Mouse (Mus musculus) skeletal muscle tissue, adult 2 months (tissue): ENCODE results near the gene Ddx58.
A peak's percentile ranks its signal among the peaks of the same experiment; 100 is the strongest.

ENCODE experiments used
- DNase-seq: peaks from one replicate; pipeline ENCODE4 v3.0.0-alpha.2; 2012; ENCODE audit warnings: low read depth, low spot score

Ddx58 gene

GRCm38 (mm10) chr4:40239409-40240271, at the start of gene Ddx58:
Gene Ddx58 (minus strand): TSS chr4:40239828.
- DNase-seq: peak; percentile 21

DNA sequence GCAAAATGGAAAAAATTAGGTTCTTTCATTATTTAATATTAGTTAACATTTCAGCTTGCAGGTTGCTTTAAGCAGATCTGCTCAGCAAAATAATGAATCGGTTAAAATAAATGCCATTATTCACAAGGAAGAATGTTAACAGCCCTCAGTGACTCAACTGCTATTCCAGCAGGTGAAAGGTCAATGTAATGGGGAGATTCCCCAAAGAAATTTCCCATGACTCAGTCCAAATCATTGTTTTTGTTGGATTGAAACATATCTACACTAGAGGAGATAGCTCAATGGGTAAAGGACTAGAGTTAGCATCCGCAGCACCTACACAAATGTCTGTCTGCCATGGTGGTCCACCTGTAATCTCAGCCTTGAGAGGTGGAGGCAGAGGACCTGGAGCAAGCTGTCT, 49.4 kb upstream of the Ddx58 start:
- DNase-seq: no peak

GRCm38 (mm10) chr4:40287415-40287814, 47.8 kb upstream of the Ddx58 start:
- DNase-seq: no peak

- peak; percentile 14 for DNase-seq
Measured at GRCm38 (mm10) chr4:40285582-40285981, 46.0 kb upstream of the Ddx58 start.

DNA sequence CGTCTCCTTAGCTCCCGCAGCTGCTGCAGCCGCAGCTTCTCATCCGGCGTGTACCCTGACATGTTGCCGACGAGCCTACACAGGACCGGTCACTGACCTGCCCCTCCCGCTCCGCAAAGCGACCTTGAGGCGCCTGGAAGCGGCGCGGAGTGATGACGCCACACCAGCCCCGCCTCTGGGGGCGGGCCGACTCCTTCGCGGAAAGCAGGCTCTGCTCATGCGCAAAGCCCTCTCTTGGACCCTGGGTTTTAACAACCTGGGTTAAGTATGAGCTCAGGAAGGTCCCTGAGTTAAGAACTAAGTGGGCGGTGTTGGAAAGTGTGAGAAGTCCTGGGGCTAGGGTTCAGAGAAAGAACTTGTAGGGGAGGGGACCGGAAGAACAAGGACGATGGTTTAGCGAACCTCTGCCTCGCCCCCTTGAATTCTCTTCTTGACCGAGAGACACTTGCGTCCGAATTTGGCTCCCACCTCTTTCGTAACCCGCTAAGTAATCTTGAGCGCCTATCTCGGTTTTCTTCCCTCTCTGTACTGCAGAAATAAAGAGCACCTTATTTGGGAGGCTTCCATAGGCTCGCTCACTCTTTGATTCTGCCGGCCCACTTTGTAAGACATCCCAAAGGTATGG, 39.8 kb upstream of the Ddx58 start, which contains the start of gene Ndufb6:
Ndufb6 (minus strand) TSS at position 146 of the 625 bp plus-strand sequence.
- peak; percentile 96 for DNase-seq

- DNase-seq: no peak
Measured at GRCm38 (mm10) chr4:40278880-40279275, 39.2 kb upstream of the Ddx58 start.

DNA sequence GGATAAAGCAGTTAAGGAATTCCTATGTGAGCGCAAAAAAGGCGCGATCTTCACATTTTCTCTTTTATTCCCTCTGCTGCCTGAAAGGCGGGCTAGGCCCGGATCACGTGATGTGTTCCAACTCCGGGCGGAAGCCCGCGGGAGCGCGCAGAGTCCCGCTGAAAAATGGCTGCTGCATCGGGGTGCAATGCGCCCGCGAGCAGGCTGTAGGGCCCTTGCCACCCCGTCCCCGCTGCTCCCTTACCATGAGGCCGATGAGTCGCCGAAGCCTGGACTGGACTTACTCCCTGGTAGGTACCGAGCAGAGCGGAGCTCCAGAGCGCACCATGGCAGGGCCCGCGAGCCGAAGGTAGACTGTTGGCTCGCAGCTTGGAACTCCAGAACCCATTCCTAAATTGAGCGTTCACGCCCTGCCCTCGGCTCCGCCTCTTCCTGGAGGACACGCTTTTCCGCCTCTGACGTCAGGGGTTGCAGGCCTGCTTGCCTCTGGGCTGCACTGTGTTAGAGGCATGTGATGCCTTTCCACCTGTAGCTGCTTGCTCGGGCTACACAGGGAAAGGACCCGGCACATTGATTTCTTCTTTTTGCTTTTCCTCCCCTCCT, 29.9 kb upstream of the Ddx58 start, which contains the start of the genes Smim27 and Topors:
Smim27 (plus strand) TSS at position 150 of the 603 bp plus-strand sequence.
Topors (minus strand) TSS at position 421 of the 603 bp plus-strand sequence.
- DNase-seq: peak; percentile 95

- no peak for DNase-seq
Measured at GRCm38 (mm10) chr4:40268835-40269234, 29.2 kb upstream of the Ddx58 start.

- DNase-seq: peak; percentile 81
Measured at GRCm38 (mm10) chr4:40268204-40268813, 28.7 kb upstream of the Ddx58 start.

- peak; percentile 5 for DNase-seq
Measured at GRCm38 (mm10) chr4:40267681-40268080, 28.1 kb upstream of the Ddx58 start.

DNA sequence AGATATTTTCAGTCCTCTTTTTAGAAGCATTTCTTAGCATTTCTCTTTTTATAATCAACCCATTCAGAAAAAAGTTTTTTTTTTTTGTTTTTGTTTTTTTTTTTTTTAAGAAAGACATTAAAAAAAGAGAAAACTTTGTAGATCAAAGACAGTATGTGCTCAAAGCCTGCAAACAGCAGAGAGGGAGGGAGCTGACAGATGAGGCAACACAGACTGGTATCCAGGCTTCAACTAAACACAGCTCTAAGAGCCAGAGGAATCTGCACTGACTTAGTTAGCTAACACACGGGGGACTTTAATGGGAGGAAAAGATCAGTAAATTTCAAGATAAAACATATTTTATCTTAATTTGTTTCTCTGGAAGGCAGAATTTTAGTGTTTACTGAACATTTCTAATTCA, 24.7 kb upstream of the Ddx58 start:
- no peak for DNase-seq

GRCm38 (mm10) chr4:40254385-40255103, 14.9 kb upstream of the Ddx58 start:
- DNase-seq: no peak

DNA sequence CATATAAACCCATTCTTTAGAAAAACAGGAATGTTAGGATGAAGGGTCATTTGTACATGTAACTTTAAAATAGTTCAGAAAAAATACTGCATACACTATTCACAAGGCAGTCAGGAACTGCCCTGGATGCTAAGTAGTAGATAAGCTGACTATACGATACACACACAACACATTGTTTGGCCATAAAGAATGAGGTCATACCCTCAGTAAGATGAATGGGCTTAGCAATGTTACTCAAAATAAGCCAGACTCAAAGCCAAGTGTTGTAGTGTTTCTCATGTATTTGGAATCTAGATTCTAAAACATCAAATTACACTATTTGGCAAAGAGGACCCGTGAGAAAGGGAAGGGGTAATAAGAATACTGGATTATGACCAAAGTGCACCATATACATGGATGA, 14.1 kb upstream of the Ddx58 start:
- no peak for DNase-seq

DNA sequence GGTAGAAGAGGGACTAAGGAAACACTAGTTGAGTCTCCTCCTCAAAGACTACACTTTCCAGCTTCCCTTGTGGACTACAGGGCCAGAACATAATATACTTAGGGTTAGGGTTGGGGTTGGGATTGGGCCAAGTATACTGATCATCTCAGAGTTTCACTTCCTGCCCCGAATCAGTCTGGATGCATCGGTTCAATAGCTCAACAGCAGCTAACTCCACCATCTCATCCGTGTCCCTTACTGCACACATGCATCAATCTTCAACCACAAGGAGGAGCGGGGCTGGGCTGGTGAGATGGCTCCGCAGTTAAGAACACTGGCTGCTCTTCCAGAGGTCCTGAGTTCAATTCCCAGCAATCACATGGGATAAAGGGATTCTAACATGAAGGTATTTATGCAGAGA, 11.4 kb upstream of the Ddx58 start:
- no peak for DNase-seq

DNA sequence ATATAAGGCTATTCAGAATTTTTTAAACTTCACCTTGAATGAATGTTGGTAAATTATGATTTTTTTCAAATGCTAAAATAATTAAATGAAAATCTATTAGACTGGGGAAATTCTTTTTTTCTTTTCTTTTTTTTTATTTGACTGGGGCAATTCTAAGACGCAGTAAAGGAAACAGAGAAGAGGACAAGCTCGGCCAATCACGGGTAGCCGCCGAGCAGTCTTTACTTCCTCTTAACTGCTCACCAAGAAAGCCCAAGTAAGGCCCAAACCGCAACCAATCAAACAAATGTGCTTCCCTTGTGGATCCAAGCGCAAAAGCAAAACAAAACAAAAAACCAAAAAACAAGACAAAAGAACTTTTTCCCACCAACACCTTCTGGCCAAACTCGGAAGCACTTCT, 4.4 kb upstream of the Ddx58 start:
- DNase-seq: peak; percentile 13

- no peak for DNase-seq
Measured at GRCm38 (mm10) chr4:40243006-40243405, 3.4 kb upstream of the Ddx58 start.

DNA sequence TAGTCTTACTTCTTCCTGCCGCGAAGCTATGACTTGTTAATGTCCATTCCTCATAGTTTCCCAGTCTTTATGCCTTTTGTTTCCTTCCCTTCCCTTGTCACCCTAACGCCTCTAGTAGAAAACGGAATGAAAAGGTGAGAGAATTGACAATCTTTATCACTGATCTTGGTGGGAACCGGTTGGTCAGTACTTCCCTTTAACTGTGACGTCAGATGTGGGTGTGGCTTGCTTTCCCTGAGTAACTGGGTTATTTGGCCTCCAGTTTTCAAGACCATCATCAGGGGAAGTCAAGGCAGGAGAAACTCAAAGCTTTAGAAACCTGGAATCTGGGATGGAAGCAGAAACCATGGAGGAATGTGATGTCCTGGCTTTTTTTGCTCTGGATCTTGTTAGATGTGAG, 2.3 kb upstream of the Ddx58 start:
- no peak for DNase-seq

DNA sequence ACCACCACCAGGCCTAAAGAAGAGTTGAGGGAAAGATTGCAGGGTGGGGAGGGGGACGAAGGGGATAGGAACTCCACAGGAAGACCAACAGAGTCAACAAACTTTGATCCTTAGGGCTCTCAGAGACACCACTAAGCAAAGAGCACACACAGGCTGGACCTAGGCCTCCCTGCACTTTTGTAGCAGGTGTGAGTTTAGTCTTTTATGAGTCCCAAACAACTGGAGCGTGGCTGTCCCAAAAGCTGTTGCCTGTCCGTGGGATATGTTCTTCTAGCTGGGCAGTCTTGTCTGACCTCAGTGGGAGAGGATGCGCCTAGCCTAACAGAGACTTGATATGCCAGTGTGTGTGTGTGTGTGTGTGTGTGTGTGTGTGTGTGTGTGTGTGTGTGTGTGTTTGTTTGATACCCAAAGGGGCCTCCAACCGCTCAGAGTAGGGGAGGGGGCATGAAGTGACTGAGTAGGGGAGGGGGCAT, 680 bp upstream of the Ddx58 start:
- DNase-seq: no peak

GRCm38 (mm10) chr4:40238483-40239408, 882 bp downstream of the Ddx58 start:
- peak; percentile 19 for DNase-seq

DNA sequence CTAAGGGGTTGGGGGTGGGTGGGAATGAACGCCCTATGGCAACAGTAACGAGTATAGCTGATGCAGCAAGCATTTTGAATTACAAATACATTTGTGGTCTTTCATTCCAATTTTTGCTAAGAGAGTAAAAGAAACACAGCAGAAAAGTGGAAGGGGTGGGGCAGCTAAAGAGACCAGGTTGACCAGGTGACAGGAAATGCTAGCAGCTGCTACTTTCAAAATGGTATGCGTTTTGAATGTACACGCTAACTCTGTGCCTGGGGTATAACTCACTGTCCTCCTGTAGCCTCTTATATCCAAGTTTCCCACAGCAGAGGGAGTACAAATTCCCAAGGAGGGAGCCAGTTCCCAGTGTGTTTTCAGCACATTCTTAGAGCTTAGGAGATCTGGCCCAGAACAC, 2.8 kb downstream of the Ddx58 start:
- DNase-seq: no peak
